Mouse (Mus musculus): ENCODE results near the gene Nrxn3.

Nrxn3 gene

DNA sequence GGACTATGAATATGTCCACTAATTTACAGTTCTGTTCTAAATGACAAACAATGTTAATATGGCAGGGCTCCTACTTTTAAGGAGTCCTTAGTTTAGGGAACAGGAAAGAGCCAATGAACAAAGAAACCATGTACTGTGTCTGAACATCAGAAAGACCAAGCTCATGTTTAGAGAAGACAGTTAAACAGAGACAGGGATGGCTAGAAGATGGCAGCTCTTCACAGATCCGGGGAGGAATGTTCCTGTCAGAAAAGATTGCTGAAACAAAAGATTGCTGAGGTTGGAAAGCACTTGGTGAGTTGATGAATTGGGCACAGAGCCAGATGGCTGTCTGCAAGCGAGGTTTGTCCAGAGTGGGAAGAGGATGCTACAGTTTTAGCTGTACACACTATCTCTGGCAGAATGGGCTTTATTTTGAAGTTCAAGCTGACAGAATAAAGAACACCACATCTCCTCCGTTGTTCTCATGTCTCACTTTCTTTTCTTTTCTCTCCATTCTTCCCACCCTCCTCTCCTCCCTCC, 978.3 kb downstream of the Nrxn3 start:
- in situ Hi-C loops (cut with MseI, MboI) = no loop called here

GRCm38 (mm10) chr12:89702931-89703330, 980.3 kb downstream of the Nrxn3 start:
- in situ Hi-C loops (cut with MseI, MboI) = no loop called here

DNA sequence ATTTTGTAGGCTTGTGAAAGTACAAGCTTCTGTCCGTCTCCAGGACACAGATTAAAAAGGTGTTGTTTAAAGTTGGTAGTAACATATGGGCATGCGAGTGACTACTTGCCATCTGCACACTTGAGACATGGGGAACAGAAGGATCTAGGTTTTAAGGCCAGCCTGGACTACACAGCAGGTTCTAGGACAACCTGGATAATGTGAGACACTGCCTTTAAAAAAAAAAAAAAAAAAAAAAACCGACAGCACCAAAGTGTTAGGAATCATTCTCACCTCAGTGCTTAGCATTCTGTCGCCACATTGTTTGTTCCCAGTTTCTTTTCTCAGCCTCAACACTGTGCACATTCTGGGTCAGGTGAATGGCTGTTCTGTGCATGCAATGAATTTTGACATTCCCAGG, 985.2 kb downstream of the Nrxn3 start:
- in situ Hi-C loops (cut with MseI, MboI) = no loop called here

- in situ Hi-C loops (cut with MseI, MboI) = no loop called here
These were observed 987.8 kb downstream of the Nrxn3 start for GRCm38 (mm10) chr12:89710459-89710858.

GRCm38 (mm10) chr12:89711791-89712190, 989.1 kb downstream of the Nrxn3 start:
- in situ Hi-C loops (cut with MseI, MboI) = no loop called here

- in situ Hi-C loops (cut with MseI, MboI) = no loop called here
These were observed 996.8 kb downstream of the Nrxn3 start for GRCm38 (mm10) chr12:89719194-89720080.

GRCm38 (mm10) chr12:89720945-89721344, 998.3 kb downstream of the Nrxn3 start:
- in situ Hi-C loops (cut with MseI, MboI) = no loop called here

DNA sequence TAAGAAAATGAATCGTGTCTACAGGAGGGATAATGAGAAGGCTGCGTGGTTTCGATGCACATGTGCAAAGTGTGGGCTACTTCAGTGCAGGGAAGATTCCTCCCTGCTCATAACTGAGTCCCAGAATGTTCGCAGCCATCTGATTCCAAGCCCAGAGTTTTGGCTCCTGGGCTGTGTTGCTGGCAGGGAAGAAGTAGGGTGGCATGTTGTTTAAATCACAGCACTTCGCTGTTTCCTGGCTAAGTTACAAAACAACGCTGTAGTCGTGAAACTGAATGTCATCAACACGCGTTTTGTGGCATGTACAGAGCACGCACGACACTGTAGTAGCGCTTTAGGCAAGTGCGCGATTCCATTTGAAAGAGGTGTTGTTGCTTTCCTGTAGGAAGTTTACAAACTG, 999.8 kb downstream of the Nrxn3 start:
- in situ Hi-C loops (cut with MseI, MboI) = no loop called here

GRCm38 (mm10) chr12:89724048-89724447, 1001.4 kb downstream of the Nrxn3 start:
- in situ Hi-C loops (cut with MseI, MboI) = no loop called here

DNA sequence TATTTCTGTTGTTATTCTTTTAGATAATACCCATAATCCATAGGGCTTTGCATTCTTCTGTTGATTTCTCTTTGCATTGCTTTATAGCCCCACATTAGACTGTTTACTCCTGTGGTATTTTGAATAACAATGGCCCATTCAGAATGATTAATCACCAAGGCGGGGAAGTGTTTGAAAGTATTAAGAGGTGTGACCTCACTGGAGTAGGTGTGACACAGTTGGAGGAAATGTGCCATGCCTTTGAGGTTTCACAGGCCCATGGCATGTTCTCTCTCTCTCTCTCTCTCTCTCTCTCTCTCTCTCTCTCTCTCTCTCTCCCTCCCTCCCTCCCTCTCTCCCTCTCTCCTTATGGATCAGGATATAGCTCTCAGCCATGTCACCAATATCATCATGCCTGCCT, 1019.6 kb downstream of the Nrxn3 start:
- in situ Hi-C loops (cut with MseI, MboI) = no loop called here

- in situ Hi-C loops (cut with MseI, MboI) = no loop called here
These were observed 1020.1 kb downstream of the Nrxn3 start for GRCm38 (mm10) chr12:89742796-89743195.

GRCm38 (mm10) chr12:89764191-89765082, 1041.8 kb downstream of the Nrxn3 start:
- in situ Hi-C loops (cut with MseI, MboI) = no loop called here

DNA sequence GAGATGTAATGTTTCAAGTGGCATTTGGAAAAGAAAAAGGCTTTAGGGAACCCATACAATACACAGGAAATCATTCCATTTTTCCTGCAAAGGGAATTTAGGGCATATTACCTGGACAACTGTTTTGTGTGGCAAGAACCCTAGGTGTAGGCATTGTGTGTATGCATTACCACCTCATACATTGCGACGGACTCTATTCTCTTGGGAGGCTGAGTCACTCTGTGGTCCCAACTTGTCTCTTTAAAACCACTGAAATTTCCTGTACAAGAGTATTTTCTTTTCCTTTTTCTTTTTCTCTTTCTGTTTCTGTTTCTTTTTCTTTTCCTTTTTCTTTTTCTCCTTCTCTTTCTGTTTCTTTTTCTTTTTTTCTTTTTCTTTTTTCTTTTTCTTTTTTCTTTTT, 1042.5 kb downstream of the Nrxn3 start:
- in situ Hi-C loops (cut with MseI, MboI) = no loop called here

- in situ Hi-C loops (cut with MseI, MboI) = no loop called here
These were observed 1066.1 kb downstream of the Nrxn3 start for GRCm38 (mm10) chr12:89788794-89789193.

DNA sequence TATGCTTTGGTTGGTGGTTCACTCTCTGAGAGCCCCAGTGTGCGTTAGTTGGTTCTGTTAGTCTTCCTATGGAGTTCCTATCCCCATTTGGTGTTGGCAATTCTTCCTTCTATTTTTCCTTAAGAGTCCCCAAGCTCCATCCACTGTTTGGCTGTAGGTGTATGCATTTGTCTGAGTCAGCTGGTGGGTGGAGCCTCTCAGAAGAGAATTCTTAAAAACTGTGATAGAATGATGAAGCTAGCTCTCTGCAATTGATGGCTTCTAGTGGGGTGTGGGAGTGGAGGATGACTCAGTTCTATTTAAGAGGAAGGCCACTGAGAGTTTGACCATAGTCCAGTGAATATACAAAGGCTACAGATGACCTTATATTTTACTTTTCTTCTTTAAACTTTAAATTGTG, 1067.3 kb downstream of the Nrxn3 start:
- in situ Hi-C loops (cut with MseI, MboI) = no loop called here

- in situ Hi-C loops (cut with MseI, MboI) = no loop called here
These were observed 1069.2 kb downstream of the Nrxn3 start for GRCm38 (mm10) chr12:89791829-89792228.

DNA sequence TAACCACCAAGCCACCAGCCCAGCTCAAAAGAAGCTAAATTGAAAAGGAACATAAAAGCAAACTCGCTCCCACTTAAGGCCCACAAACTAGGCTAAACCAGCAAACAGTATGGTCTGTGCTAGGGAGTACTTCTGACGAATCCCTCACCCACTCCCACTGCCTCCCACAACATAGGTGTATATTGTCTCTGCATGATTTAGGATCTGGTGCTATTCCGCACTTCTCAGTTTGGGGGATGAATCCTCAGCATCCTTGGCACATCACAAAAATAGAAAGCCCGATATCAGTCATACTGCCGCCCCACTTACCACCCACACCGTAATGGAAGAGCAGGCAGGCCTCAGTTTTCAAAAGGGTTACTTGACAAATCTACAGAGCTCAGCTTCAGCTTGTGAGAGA, 1072.1 kb downstream of the Nrxn3 start:
- in situ Hi-C loops (cut with MseI, MboI) = no loop called here

DNA sequence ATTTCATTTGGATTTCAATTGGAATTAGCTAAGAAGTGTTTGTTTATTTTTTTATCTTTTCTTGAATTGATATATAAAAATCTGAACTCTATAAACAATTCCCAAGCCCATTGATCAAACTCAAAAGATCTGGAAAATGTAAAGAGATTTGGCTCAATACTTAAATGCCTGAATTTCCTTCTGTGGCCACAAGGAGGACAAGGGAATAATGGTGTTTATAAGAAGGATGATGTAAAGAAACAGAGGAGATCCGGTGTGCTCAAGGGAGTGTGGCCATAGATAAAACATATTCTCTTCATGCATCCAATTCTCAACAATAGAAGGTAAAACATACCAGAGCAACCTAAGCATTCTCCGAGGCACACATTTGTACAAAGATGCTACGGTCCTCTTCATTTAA, 1085.5 kb downstream of the Nrxn3 start:
- in situ Hi-C loops (cut with MseI, MboI) = no loop called here

DNA sequence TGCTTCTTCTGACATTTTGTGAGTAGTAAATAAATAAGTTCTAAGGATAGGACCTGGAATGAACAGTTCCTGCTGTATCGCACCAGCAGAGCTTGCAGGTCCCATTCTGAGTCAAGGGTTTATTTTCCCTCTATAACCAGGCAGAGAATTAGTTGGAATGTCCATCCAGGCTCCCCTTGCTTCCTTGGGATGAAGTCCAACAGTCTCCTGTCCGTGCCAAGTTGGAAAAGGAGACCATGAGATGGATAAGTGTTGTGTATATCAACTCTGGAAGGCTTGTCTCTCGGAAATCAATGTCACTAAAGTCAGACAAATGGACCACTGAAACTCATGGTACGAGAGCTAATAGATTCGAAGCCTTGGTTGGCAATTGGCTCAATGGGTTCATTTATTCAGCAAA, 1087.5 kb downstream of the Nrxn3 start:
- in situ Hi-C loops (cut with MseI, MboI) = no loop called here

DNA sequence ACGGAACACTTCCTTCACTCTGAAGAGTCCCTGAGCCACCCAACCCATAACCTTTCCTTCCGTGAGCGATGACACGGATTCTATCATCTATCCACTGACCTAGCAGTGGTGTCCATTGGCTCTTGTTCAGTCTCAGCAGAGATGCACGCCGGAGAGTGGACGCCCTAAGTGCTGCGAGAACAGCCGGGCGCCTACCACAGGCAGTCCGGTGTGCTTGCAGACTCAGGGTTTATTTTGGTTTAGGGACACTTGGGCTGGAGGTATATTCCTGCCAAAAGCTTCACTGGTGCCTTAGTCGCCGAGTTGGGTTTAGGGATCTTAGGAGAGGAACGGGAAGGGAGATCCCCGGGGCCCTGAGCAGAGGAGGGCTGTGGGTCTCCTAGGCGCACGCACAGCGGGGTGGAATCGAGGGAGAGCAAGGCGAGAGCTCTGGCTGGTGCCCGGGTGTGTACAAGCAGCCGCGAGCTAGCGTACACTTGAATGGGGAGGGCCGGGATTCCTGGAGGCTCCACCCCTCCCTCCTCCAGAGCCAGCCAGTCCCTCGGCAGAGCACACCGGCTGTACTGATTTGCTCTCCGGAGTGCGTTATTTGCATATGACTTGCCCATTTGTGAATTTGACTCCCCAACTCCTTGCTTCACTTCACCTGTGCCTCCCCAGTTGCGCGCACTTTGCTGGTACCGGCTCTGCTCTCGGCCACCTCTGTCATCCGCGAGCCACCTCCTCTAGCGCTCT, 1089.3 kb downstream of the Nrxn3 start:
- in situ Hi-C loops (cut with MseI, MboI) = no loop called here

DNA sequence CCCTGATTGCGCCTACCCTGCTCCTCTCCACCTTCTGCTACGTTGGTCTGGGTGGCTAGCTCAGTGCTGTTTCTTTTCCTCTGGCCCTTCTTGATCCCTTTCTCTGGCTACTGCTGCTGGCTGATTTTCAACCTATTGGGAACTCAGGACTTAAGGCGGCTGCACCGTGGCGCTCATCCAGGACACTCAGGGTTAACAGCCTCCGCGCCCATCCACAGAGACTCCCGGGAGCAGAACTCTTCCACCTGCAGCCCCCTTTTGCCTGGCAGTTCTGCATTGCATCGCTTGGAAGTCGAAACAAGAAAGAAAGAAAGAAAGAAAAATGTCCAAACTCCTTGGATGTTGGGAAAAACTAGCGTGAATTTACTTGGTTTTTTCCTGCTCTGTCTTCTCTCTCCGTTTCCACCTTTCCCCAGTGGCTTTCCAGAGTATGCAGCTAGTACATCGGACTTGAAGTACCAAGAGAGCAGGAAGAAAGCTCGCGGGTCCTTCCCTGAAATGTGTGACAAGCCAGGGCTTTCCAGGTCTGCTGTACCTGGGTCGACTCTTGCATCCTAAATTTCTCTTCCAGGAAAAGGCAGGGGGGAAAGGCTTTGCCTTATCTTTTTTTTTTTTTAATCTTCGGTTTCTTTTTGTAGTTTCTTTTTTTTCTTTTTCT, 1090.0 kb downstream of the Nrxn3 start:
- in situ Hi-C loops (cut with MseI, MboI) = no loop called here
